Mouse (Mus musculus): ENCODE results near the gene Tespa1.
"Not testable (repeated sequence)": the region's sequence is repeated elsewhere in the genome, so short reads cannot be mapped to it uniquely, and the experiment has no call there.

The Tespa1 gene

GRCm38 (mm10) chr10:130322637-130323036, at the start of gene Tespa1:
Gene Tespa1 (plus strand): TSS chr10:130322870.
- DNase-seq (ENCODE audit: low spot score in 2 of 2), result peak; percentile 71 to 76

- no peak for DNase-seq (ENCODE audit: low spot score in 2 of 2)
These were observed 46.9 kb upstream of the Tespa1 start for GRCm38 (mm10) chr10:130275759-130276158.

- DNase-seq (ENCODE audit: low spot score in 2 of 2), result no peak
These were observed 46.2 kb upstream of the Tespa1 start for GRCm38 (mm10) chr10:130276496-130276895.

- no peak for DNase-seq (ENCODE audit: low spot score in 2 of 2)
These were observed 42.6 kb upstream of the Tespa1 start, which contains the start of gene Neurod4 for GRCm38 (mm10) chr10:130280066-130280465. Gene Neurod4 (minus strand): TSS chr10:130280240.

GRCm38 (mm10) chr10:130281982-130282449, 40.7 kb upstream of the Tespa1 start:
- DNase-seq (ENCODE audit: low spot score in 2 of 2), result no peak

- DNase-seq (ENCODE audit: low spot score in 2 of 2), result no peak
These were observed 35.5 kb upstream of the Tespa1 start for GRCm38 (mm10) chr10:130287201-130287600.

- DNase-seq (ENCODE audit: low spot score in 2 of 2), result no peak
These were observed 34.7 kb upstream of the Tespa1 start for GRCm38 (mm10) chr10:130288007-130288406.

GRCm38 (mm10) chr10:130293741-130294408, 28.8 kb upstream of the Tespa1 start:
- DNase-seq (ENCODE audit: low spot score in 2 of 2), result no peak

- not testable (repeated sequence) for DNase-seq (ENCODE audit: low spot score in 2 of 2)
These were observed 23.9 kb upstream of the Tespa1 start for GRCm38 (mm10) chr10:130298748-130299147.

- DNase-seq (ENCODE audit: low spot score in 2 of 2), result not testable (repeated sequence)
These were observed 18.5 kb upstream of the Tespa1 start for GRCm38 (mm10) chr10:130304138-130304537.

GRCm38 (mm10) chr10:130311534-130312227, 11.0 kb upstream of the Tespa1 start:
- DNase-seq (ENCODE audit: low spot score in 2 of 2), result no peak

GRCm38 (mm10) chr10:130313531-130313930, 9.1 kb upstream of the Tespa1 start:
- peak; percentile 58 to 77 for DNase-seq (ENCODE audit: low spot score in 2 of 2)

GRCm38 (mm10) chr10:130314110-130314829, 8.4 kb upstream of the Tespa1 start:
- DNase-seq (ENCODE audit: low spot score in 2 of 2), result no peak

GRCm38 (mm10) chr10:130315846-130316245, 6.8 kb upstream of the Tespa1 start:
- no peak for DNase-seq (ENCODE audit: low spot score in 2 of 2)

GRCm38 (mm10) chr10:130318720-130319119, 4.0 kb upstream of the Tespa1 start:
- no peak for DNase-seq (ENCODE audit: low spot score in 2 of 2)

- no peak for DNase-seq (ENCODE audit: low spot score in 2 of 2)
These were observed 2.0 kb upstream of the Tespa1 start for GRCm38 (mm10) chr10:130320715-130321114.

GRCm38 (mm10) chr10:130322062-130322461, 608 bp upstream of the Tespa1 start:
- DNase-seq (ENCODE audit: low spot score in 2 of 2), result no peak

- peak in 1 of 2 experiments; percentile 4 for DNase-seq (ENCODE audit: low spot score in 2 of 2)
These were observed 1.6 kb downstream of the Tespa1 start for GRCm38 (mm10) chr10:130324243-130324642.

- DNase-seq (ENCODE audit: low spot score in 2 of 2), result no peak
These were observed 8.0 kb downstream of the Tespa1 start for GRCm38 (mm10) chr10:130330711-130331110.

GRCm38 (mm10) chr10:130336385-130336784, 13.7 kb downstream of the Tespa1 start:
- DNase-seq (ENCODE audit: low spot score in 2 of 2), result no peak

- peak in 1 of 2 experiments; percentile 39 for DNase-seq (ENCODE audit: low spot score in 2 of 2)
These were observed 14.9 kb downstream of the Tespa1 start for GRCm38 (mm10) chr10:130337581-130337980.

- not testable (repeated sequence) for DNase-seq (ENCODE audit: low spot score in 2 of 2)
These were observed 17.4 kb downstream of the Tespa1 start for GRCm38 (mm10) chr10:130340050-130340449.

Data from thymus, postnatal 10 days (tissue).